Mouse (Mus musculus) thymus, adult 2 months (tissue): Measurements from ENCODE around the gene Zfp459.
"Not testable (repeated sequence)": the region's sequence is repeated elsewhere in the genome, so short reads cannot be mapped to it uniquely, and the experiment has no call there.

ENCODE experiments used
- CTCF ChIP-seq: fragments of 200-500 bp; IDR thresholded peaks from 2 replicates; pipeline ENCODE4 v1.5.1; 2012; ENCODE audit warnings: mild to moderate bottlenecking, control low read depth, low read length, moderate library complexity, borderline replicate concordance; ENCODE audit not compliant: control insufficient read depth, poor library complexity, insufficient read depth; ENCODE audit errors: extremely low read depth
- POLR2A ChIP-seq: fragments of 200-500 bp; IDR thresholded peaks from 2 replicates; pipeline ENCODE4 v1.6.1; 2012; ENCODE audit warnings: mild to moderate bottlenecking, low read length, control low read depth, moderate library complexity; ENCODE audit not compliant: control insufficient read depth, poor library complexity, insufficient read depth; ENCODE audit errors: extremely low read depth

GRCm38 (mm10) chr13:67425699-67426098, 4.5 kb upstream of the Zfp459 start:
- TF ChIP-seq POLR2A, CTCF: not testable (repeated sequence)
